Mouse (Mus musculus) macrophage (primary cell): ENCODE results near the gene Ky. TPM values are rescaled to one million over a fixed set of nuclear protein-coding genes. Genes with fewer than 3 reads are reported as not detected.

ENCODE experiments used
- H3K27ac ChIP-seq: fragments of 350-480 bp; formaldehyde crosslinking; 2 replicates; pipeline ENCODE4 v1.9.0; 2021
- H3K36me3 ChIP-seq: fragments of 350-480 bp; formaldehyde crosslinking; 2 replicates; pipeline ENCODE4 v1.9.0; 2021; ENCODE audit errors: inconsistent target
- H3K4me3 ChIP-seq: fragments of 350-480 bp; formaldehyde crosslinking; 2 replicates; pipeline ENCODE4 v1.9.0; 2021; ENCODE audit errors: inconsistent target
- H3K79me2 ChIP-seq: fragments of 350-480 bp; formaldehyde crosslinking; 2 replicates; pipeline ENCODE4 v1.9.0; 2021; ENCODE audit errors: inconsistent target
- WGBS: methylation state at CpG from one replicate; pipeline ENCODE4 v1.1.7; 2026; ENCODE audit warnings: inconsistent platforms; ENCODE audit not compliant: missing documents; 5-methylcytosine and 5-hydroxymethylcytosine counted together
- polyA plus RNA-seq: library from polyadenylated mRNA; stranded (reverse); fragments of 250-400 nt; gene quantifications from 3 replicates; pipeline ENCODE4 v1.2.4, GENCODE M21; 2018; ENCODE audit warnings: inconsistent platforms

The Ky gene
- polyA plus RNA-seq, 1 experiment from 2014 or later = not detected

GRCm38 (mm10) chr9:102529008-102529407 lies 23.5 kb downstream of the Ky start:
- H3K27ac ChIP-seq = no peak overlapping the region
- H3K36me3 ChIP-seq = no peaks in the 10 kb centered on the region
- WGBS = 83% methylated on average over 3 of the region's 3 CpGs

GRCm38 (mm10) chr9:102531051-102531892 lies 25.7 kb downstream of the Ky start:
- Histone ChIP-seq H3K79me2 (no peaks in the 10 kb centered on the region), H3K4me3 (no peak overlapping the region), H3K36me3 (no peaks in the 10 kb centered on the region), H3K27ac (no peak overlapping the region)
- 85% methylated on average over 21 of the region's 21 CpGs for WGBS

More at GRCm38 (mm10) chr9:102529008-102529407, 23.5 kb downstream of the Ky start:
- Histone ChIP-seq H3K4me3 (no peak overlapping the region), H3K79me2 (no peaks in the 10 kb centered on the region)

- 96% methylated on average over 4 of the region's 4 CpGs for WGBS
- no peaks in the 10 kb centered on the region for H3K36me3 ChIP-seq
- no peak overlapping the region for H3K4me3 ChIP-seq
- H3K27ac ChIP-seq = no peak overlapping the region
- no peaks in the 10 kb centered on the region for H3K79me2 ChIP-seq
Measured at GRCm38 (mm10) chr9:102536968-102537367, 31.4 kb downstream of the Ky start.

- H3K27ac ChIP-seq = no peak overlapping the region
- H3K4me3 ChIP-seq = no peak overlapping the region
- no peaks in the 10 kb centered on the region for H3K36me3 ChIP-seq
- H3K79me2 ChIP-seq = no peaks in the 10 kb centered on the region
- WGBS = 0% methylated on average over 7 of the region's 7 CpGs
Measured at GRCm38 (mm10) chr9:102539699-102540098, 34.1 kb downstream of the Ky start.

GRCm38 (mm10) chr9:102541666-102542065 lies 36.1 kb downstream of the Ky start:
- no peaks in the 10 kb centered on the region for H3K79me2 ChIP-seq
- WGBS = 1% methylated on average over 10 of the region's 10 CpGs
- no peaks in the 10 kb centered on the region for H3K36me3 ChIP-seq
- no peak overlapping the region for H3K27ac ChIP-seq
- no peak overlapping the region for H3K4me3 ChIP-seq

- Histone ChIP-seq H3K27ac (no peak overlapping the region), H3K4me3 (no peak overlapping the region), H3K79me2 (no peaks in the 10 kb centered on the region), H3K36me3 (no peaks in the 10 kb centered on the region)
- 21% methylated on average over 8 of the region's 8 CpGs for WGBS
Measured at GRCm38 (mm10) chr9:102542540-102542939, 37.0 kb downstream of the Ky start.

- H3K27ac ChIP-seq = no peak overlapping the region
- no peaks in the 10 kb centered on the region for H3K36me3 ChIP-seq
- H3K4me3 ChIP-seq = no peak overlapping the region
- H3K79me2 ChIP-seq = no peaks in the 10 kb centered on the region
- WGBS = 100% methylated on average over 2 of the region's 2 CpGs
Measured at GRCm38 (mm10) chr9:102543761-102544115, 38.2 kb downstream of the Ky start.

GRCm38 (mm10) chr9:102544116-102544772 lies 38.7 kb downstream of the Ky start:
- H3K27ac ChIP-seq = no peak overlapping the region
- no peaks in the 10 kb centered on the region for H3K36me3 ChIP-seq
- H3K4me3 ChIP-seq = no peak overlapping the region
- no peaks in the 10 kb centered on the region for H3K79me2 ChIP-seq
- WGBS = 34% methylated on average over 11 of the region's 11 CpGs

GRCm38 (mm10) chr9:102544773-102545366 lies 39.3 kb downstream of the Ky start:
- WGBS = 3% methylated on average over 26 of the region's 26 CpGs
- Histone ChIP-seq H3K36me3 (no peaks in the 10 kb centered on the region), H3K79me2 (no peaks in the 10 kb centered on the region), H3K27ac (no peak overlapping the region), H3K4me3 (no peak overlapping the region)

GRCm38 (mm10) chr9:102545406-102546255 lies 40.1 kb downstream of the Ky start:
- Histone ChIP-seq H3K79me2 (no peaks in the 10 kb centered on the region), H3K36me3 (no peaks in the 10 kb centered on the region), H3K4me3 (no peak overlapping the region), H3K27ac (no peak overlapping the region)
- WGBS = 17% methylated on average over 22 of the region's 22 CpGs

GRCm38 (mm10) chr9:102546256-102547027 lies 40.9 kb downstream of the Ky start:
- Histone ChIP-seq H3K79me2 (no peaks in the 10 kb centered on the region), H3K36me3 (no peaks in the 10 kb centered on the region), H3K4me3 (no peak overlapping the region), H3K27ac (no peak overlapping the region)
- 60% methylated on average over 20 of the region's 20 CpGs for WGBS

- Histone ChIP-seq H3K36me3 (no peaks in the 10 kb centered on the region), H3K4me3 (no peak overlapping the region), H3K79me2 (no peaks in the 10 kb centered on the region), H3K27ac (no peak overlapping the region)
- WGBS = 92% methylated on average over 7 of the region's 7 CpGs
Measured at GRCm38 (mm10) chr9:102547028-102547354, 41.4 kb downstream of the Ky start.

- H3K79me2 ChIP-seq = no peaks in the 10 kb centered on the region
- no peak overlapping the region for H3K27ac ChIP-seq
- no peaks in the 10 kb centered on the region for H3K36me3 ChIP-seq
- 28% methylated on average over 8 of the region's 8 CpGs for WGBS
- H3K4me3 ChIP-seq = no peak overlapping the region
Measured at GRCm38 (mm10) chr9:102549211-102549610, 43.7 kb downstream of the Ky start.

GRCm38 (mm10) chr9:102551771-102552170 lies 46.2 kb downstream of the Ky start:
- Histone ChIP-seq H3K27ac (no peak overlapping the region), H3K4me3 (no peak overlapping the region), H3K36me3 (no peaks in the 10 kb centered on the region), H3K79me2 (no peaks in the 10 kb centered on the region)
- WGBS = 56% methylated on average over 10 of the region's 10 CpGs
